Mouse (Mus musculus): ENCODE results near the gene Dis3. TPM values are rescaled to one million over a fixed set of nuclear protein-coding genes. Genes with fewer than 3 reads are reported as not detected.
"Not testable (repeated sequence)": the region's sequence is repeated elsewhere in the genome, so short reads cannot be mapped to it uniquely, and the experiment has no call there.

Gene Dis3
- total RNA-seq, 1 experiment: 42.4 TPM

DNA sequence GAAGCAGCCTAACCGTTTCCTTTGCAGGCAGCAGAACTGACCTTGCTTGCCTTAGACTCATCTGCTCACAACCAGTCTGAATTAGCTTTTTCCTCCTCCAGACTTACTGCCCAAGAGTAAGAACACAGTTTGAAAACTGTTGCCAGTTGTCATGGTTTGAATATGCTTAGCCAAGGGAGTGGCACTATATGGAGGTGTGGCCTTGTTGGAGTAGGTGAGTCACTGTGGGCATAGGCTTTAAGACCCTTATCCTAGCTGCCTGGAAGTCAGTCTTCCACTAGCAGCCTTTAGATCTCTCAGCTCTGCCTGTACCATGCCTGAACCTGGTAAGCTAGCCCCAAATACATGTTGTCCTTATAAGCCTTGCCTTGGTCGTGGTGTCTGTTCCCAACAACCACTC lies 61.9 kb downstream of the Dis3 start:
- no peak for TF ChIP-seq HCFC1 (IDR thresholded peaks at IDR 0.05; ENCODE audit: borderline replicate concordance, insufficient read depth, low read length)
- no peak for TF ChIP-seq CHD2 (IDR thresholded peaks at IDR 0.05; ENCODE audit: low read depth, low read length)
- TF ChIP-seq ZNF384 (IDR thresholded peaks at IDR 0.05; ENCODE audit: low read depth, low read length): no peak
- no peak for TF ChIP-seq MAFK (IDR thresholded peaks at IDR 0.05; ENCODE audit: insufficient read depth, low read depth, low read length)
- no peak for TF ChIP-seq ZC3H11A (IDR thresholded peaks at IDR 0.05; ENCODE audit: borderline replicate concordance, low read depth, low read length)
- H3K9me3 ChIP-seq (ENCODE audit: control insufficient read depth, insufficient read depth, low read depth, low read length): no peaks in the 10 kb centered on the region
- DNase-seq (ENCODE audit: low read depth, low spot score): no peak
- 0 out of 2 replicates have a peak overlapping the region, but pooled peaks have one; percentile 8 for H3K27ac ChIP-seq (ENCODE audit: insufficient read depth, low read depth, low read length, poor library complexity, severe bottlenecking)
- H3K9ac ChIP-seq (ENCODE audit: insufficient read depth, low read depth, low read length, poor library complexity, severe bottlenecking): no peak overlapping the region
- peaks cover 5% of the 10 kb centered on the region for H3K36me3 ChIP-seq (ENCODE audit: control insufficient read depth, insufficient read depth, low read length, poor library complexity, severe bottlenecking)
- in situ Hi-C loops (cut with MboI; ENCODE audit: low sequenced_read_pairs in 2 of 2, unreplicated experiment in 2 of 2): no loop called here
- H3K4me1 ChIP-seq (ENCODE audit: control insufficient read depth in 2 of 2, insufficient read depth in 2 of 2, low read length in 2 of 2, poor library complexity in 1 of 2): peaks cover 14 to 21% of the 10 kb centered on the region in 2 experiments
- no peak overlapping the region for H3K4me3 ChIP-seq (ENCODE audit: insufficient read depth in 1 of 2, low read depth in 1 of 2, low read length in 2 of 2, poor library complexity in 1 of 2, severe bottlenecking in 1 of 2)

DNA sequence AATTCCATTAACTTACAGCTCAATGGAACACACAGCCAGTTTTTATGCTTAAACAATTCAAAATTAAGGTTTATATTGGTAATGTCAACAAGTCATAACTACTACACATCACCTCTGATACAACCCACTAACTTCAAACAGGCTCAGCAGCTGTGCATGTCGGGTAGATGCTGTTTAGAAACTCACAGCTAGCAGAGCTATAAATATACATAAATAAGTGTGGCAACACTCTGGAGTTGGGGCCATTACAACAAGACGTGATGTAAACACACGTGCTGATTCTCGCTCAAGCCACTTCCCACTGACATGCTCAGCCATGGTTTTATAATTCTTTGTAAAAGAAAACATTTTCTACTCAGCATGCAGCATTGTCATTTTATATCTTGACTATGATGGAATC lies 63.5 kb downstream of the Dis3 start:
- no peak for DNase-seq (ENCODE audit: low read depth, low spot score)
- Histone ChIP-seq H3K4me1 (ENCODE audit: control insufficient read depth in 2 of 2, insufficient read depth in 2 of 2, low read length in 2 of 2, poor library complexity in 1 of 2) (peaks cover 10 to 21% of the 10 kb centered on the region in 2 experiments), H3K9me3 (ENCODE audit: control insufficient read depth, insufficient read depth, low read depth, low read length) (no peaks in the 10 kb centered on the region), H3K9ac (ENCODE audit: insufficient read depth, low read depth, low read length, poor library complexity, severe bottlenecking) (no peak overlapping the region), H3K27ac (ENCODE audit: insufficient read depth, low read depth, low read length, poor library complexity, severe bottlenecking) (no peak overlapping the region), H3K36me3 (ENCODE audit: control insufficient read depth, insufficient read depth, low read length, poor library complexity, severe bottlenecking) (peaks cover 8% of the 10 kb centered on the region), H3K4me3 (ENCODE audit: insufficient read depth in 1 of 2, low read depth in 1 of 2, low read length in 2 of 2, poor library complexity in 1 of 2, severe bottlenecking in 1 of 2) (no peak overlapping the region)
- TF ChIP-seq ZC3H11A (IDR thresholded peaks at IDR 0.05; ENCODE audit: borderline replicate concordance, low read depth, low read length) (no peak), ZNF384 (IDR thresholded peaks at IDR 0.05; ENCODE audit: low read depth, low read length) (no peak), HCFC1 (IDR thresholded peaks at IDR 0.05; ENCODE audit: borderline replicate concordance, insufficient read depth, low read length) (no peak), CHD2 (IDR thresholded peaks at IDR 0.05; ENCODE audit: low read depth, low read length) (no peak), MAFK (IDR thresholded peaks at IDR 0.05; ENCODE audit: insufficient read depth, low read depth, low read length) (no peak)
- in situ Hi-C loops (cut with MboI; ENCODE audit: low sequenced_read_pairs in 2 of 2, unreplicated experiment in 2 of 2): no loop called here

DNA sequence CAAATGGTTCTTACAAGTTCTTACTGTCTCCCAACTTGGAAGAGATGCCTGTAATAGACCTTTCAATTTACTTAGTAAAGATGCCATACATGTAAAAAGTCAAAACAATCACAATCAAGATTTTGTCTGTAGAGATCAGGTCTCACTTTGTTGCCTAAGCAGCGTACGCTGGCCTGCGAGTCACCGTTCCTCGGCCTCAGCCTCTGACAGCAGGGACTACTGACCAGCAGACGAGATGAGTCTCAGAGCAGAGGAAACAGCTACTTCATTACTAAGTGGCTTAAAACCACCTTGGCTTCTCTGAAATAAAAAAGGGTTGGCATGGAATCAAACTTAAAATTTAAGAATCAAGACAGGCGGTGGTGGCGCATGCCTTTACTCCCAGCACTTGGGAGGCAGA lies 64.7 kb downstream of the Dis3 start:
- H3K9ac ChIP-seq (ENCODE audit: insufficient read depth, low read depth, low read length, poor library complexity, severe bottlenecking); in situ Hi-C loops (cut with MboI; ENCODE audit: low sequenced_read_pairs in 2 of 2, unreplicated experiment in 2 of 2); H3K9me3 ChIP-seq (ENCODE audit: control insufficient read depth, insufficient read depth, low read depth, low read length); H3K36me3 ChIP-seq (ENCODE audit: control insufficient read depth, insufficient read depth, low read length, poor library complexity, severe bottlenecking); H3K4me3 ChIP-seq (ENCODE audit: insufficient read depth in 1 of 2, low read depth in 1 of 2, low read length in 2 of 2, poor library complexity in 1 of 2, severe bottlenecking in 1 of 2); DNase-seq (ENCODE audit: low read depth, low spot score); H3K27ac ChIP-seq (ENCODE audit: insufficient read depth, low read depth, low read length, poor library complexity, severe bottlenecking): not testable (repeated sequence)
- peaks cover 9 to 17% of the 10 kb centered on the region in 2 experiments for H3K4me1 ChIP-seq (ENCODE audit: control insufficient read depth in 2 of 2, insufficient read depth in 2 of 2, low read length in 2 of 2, poor library complexity in 1 of 2)

DNA sequence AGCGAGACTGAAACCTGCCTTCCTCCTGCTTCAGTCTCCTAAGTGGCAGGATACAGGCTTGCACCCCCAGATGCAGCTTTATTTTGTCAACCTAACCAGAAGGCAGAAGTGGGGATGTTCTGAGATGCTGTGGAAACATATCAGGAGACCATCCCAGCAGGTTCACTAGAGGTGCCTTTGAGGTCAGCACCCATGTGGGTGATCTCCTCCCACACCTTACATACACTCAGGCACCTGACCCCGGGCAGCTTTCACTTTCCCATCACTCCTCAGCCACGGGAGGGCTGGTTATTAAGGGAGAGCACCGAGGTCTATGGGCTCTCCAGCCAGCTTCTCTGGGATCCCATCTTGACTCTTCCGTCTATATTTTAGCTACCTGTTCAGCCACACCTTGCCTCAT lies 67.0 kb downstream of the Dis3 start:
- no peaks in the 10 kb centered on the region for H3K9me3 ChIP-seq (ENCODE audit: control insufficient read depth, insufficient read depth, low read depth, low read length)
- no peak overlapping the region for H3K4me3 ChIP-seq (ENCODE audit: insufficient read depth in 1 of 2, low read depth in 1 of 2, low read length in 2 of 2, poor library complexity in 1 of 2, severe bottlenecking in 1 of 2)
- peaks cover under 1 to 4% of the 10 kb centered on the region in 2 experiments; a peak in 3 of 4 replicates for H3K4me1 ChIP-seq (ENCODE audit: control insufficient read depth in 2 of 2, insufficient read depth in 2 of 2, low read length in 2 of 2, poor library complexity in 1 of 2)
- TF ChIP-seq MAFK (IDR thresholded peaks at IDR 0.05; ENCODE audit: insufficient read depth, low read depth, low read length) (no peak), ZC3H11A (IDR thresholded peaks at IDR 0.05; ENCODE audit: borderline replicate concordance, low read depth, low read length) (no peak), HCFC1 (IDR thresholded peaks at IDR 0.05; ENCODE audit: borderline replicate concordance, insufficient read depth, low read length) (no peak), CHD2 (IDR thresholded peaks at IDR 0.05; ENCODE audit: low read depth, low read length) (no peak), ZNF384 (IDR thresholded peaks at IDR 0.05; ENCODE audit: low read depth, low read length) (no peak)
- in situ Hi-C loops (cut with MboI; ENCODE audit: low sequenced_read_pairs in 2 of 2, unreplicated experiment in 2 of 2): no loop called here
- no peak overlapping the region for H3K27ac ChIP-seq (ENCODE audit: insufficient read depth, low read depth, low read length, poor library complexity, severe bottlenecking)
- H3K9ac ChIP-seq (ENCODE audit: insufficient read depth, low read depth, low read length, poor library complexity, severe bottlenecking): no peak overlapping the region
- peaks cover 8% of the 10 kb centered on the region for H3K36me3 ChIP-seq (ENCODE audit: control insufficient read depth, insufficient read depth, low read length, poor library complexity, severe bottlenecking)
- DNase-seq (ENCODE audit: low read depth, low spot score): no peak

DNA sequence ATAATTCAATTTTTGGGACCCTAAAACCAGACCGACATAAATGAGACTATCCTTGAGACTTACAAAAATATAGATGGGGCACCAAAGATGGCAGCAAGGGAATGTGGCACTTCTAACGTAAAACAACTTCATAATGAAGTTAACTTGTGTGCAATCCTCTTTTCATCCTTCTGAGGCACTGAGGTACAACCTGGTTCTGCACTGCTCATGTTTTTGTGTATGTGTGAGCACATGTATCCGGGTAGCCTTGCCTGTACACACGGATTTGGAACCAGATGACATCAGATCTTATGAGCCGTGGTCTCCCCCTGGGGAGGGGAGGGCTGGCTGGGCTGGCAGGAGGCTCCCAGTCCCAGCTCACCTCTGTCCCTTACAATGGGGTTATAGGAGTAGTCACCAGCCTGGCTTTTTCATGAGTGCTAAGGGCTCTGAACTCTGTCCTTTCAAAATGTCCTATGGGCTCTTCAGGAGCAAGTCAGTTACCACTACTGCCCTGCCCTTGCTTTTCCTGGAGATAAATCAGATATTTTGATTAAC lies 68.2 kb downstream of the Dis3 start:
- H3K4me1 ChIP-seq (ENCODE audit: control insufficient read depth in 2 of 2, insufficient read depth in 2 of 2, low read length in 2 of 2, poor library complexity in 1 of 2): no peaks in the 10 kb centered on the region
- H3K9ac ChIP-seq (ENCODE audit: insufficient read depth, low read depth, low read length, poor library complexity, severe bottlenecking): no peak overlapping the region

More for the DNA sequence above, 68.2 kb downstream of the Dis3 start:
- H3K36me3 ChIP-seq (ENCODE audit: control insufficient read depth, insufficient read depth, low read length, poor library complexity, severe bottlenecking): peaks cover 7% of the 10 kb centered on the region; the same call in 1 of the 2 replicates
- H3K4me3 ChIP-seq (ENCODE audit: insufficient read depth in 1 of 2, low read depth in 1 of 2, low read length in 2 of 2, poor library complexity in 1 of 2, severe bottlenecking in 1 of 2): no peak overlapping the region
- no peak for DNase-seq (ENCODE audit: low read depth, low spot score)
- no peaks in the 10 kb centered on the region for H3K9me3 ChIP-seq (ENCODE audit: control insufficient read depth, insufficient read depth, low read depth, low read length)
- in situ Hi-C loops (cut with MboI; ENCODE audit: low sequenced_read_pairs in 2 of 2, unreplicated experiment in 2 of 2): no loop called here
- no peak for TF ChIP-seq CHD2 (IDR thresholded peaks at IDR 0.05; ENCODE audit: low read depth, low read length)
- TF ChIP-seq ZC3H11A (IDR thresholded peaks at IDR 0.05; ENCODE audit: borderline replicate concordance, low read depth, low read length): no peak
- no peak for TF ChIP-seq HCFC1 (IDR thresholded peaks at IDR 0.05; ENCODE audit: borderline replicate concordance, insufficient read depth, low read length)
- TF ChIP-seq MAFK (IDR thresholded peaks at IDR 0.05; ENCODE audit: insufficient read depth, low read depth, low read length): no peak
- TF ChIP-seq ZNF384 (IDR thresholded peaks at IDR 0.05; ENCODE audit: low read depth, low read length): no peak
- H3K27ac ChIP-seq (ENCODE audit: insufficient read depth, low read depth, low read length, poor library complexity, severe bottlenecking): no peak overlapping the region
